Mouse (Mus musculus) limb, embryonic 11.5 days (tissue): ENCODE results near the gene Gm16181. TPM values are rescaled to one million over a fixed set of nuclear protein-coding genes. Genes with fewer than 3 reads are reported as not detected.
A peak's percentile ranks its signal among the peaks of the same experiment; 100 is the strongest.

ENCODE experiments used
- ATAC-seq: fragments of 200-750 bp; cut with Nextera tagmentation; 2 replicates; pipeline ENCODE4 v1.8.0; 2017; ENCODE audit warnings: low read depth; ENCODE audit not compliant: insufficient number of reproducible peaks, low FRiP score, low TSS enrichment
- DNase-seq: peaks from one replicate; pipeline ENCODE4 v3.0.0-alpha.2; 2015; ENCODE audit warnings: low spot score
- H3K27ac ChIP-seq: fragments of 300-500 bp; sonication (generic); replicated peaks from 2 replicates; pipeline ENCODE4 v1.5.1; 2014; ENCODE audit warnings: low read depth, mild to moderate bottlenecking, low read length
- H3K27me3 ChIP-seq: fragments of 300-500 bp; sonication (generic); 2 replicates; pipeline ENCODE4 v1.6.1; 2014; ENCODE audit warnings: mild to moderate bottlenecking, low read length, mixed read lengths; ENCODE audit not compliant: control insufficient read depth, insufficient read depth
- H3K36me3 ChIP-seq: fragments of 300-500 bp; sonication (generic); 2 replicates; pipeline ENCODE4 v1.6.1; 2014; ENCODE audit warnings: mild to moderate bottlenecking, low read length, moderate library complexity, mixed read lengths; ENCODE audit not compliant: control insufficient read depth, insufficient read depth
- H3K4me1 ChIP-seq: fragments of 300-500 bp; sonication (generic); 2 replicates; pipeline ENCODE4 v1.6.1; 2014; ENCODE audit warnings: low read length, mixed read lengths; ENCODE audit not compliant: control insufficient read depth, insufficient read depth
- H3K4me2 ChIP-seq: fragments of 300-500 bp; sonication (generic); 2 replicates; pipeline ENCODE4 v1.6.1; 2014; ENCODE audit warnings: low read depth, mild to moderate bottlenecking, moderate library complexity; ENCODE audit not compliant: severe bottlenecking
- H3K4me3 ChIP-seq: fragments of 300-500 bp; sonication (generic); 2 replicates; pipeline ENCODE4 v1.5.1; 2014; ENCODE audit warnings: low read depth, low read length
- H3K9ac ChIP-seq: fragments of 300-500 bp; sonication (generic); 2 replicates; pipeline ENCODE4 v1.6.1; 2014; ENCODE audit warnings: mild to moderate bottlenecking, low read length
- H3K9me3 ChIP-seq: fragments of 300-500 bp; sonication (generic); 2 replicates; pipeline ENCODE4 v1.6.1; 2016; ENCODE audit warnings: low read length; ENCODE audit not compliant: control insufficient read depth
- WGBS: fragments of 180-500 bp; shearing (Covaris S2); extraction: QIAGEN DNeasy Blood & Tissue Kit; methylation state at CpG from one replicate; pipeline ENCODE4 v1.1.7; 2014; 5-methylcytosine and 5-hydroxymethylcytosine counted together
- polyA plus RNA-seq: library from polyadenylated mRNA; unstranded; fragments of >200 nt; fragmentation: Nextera tagmentation; extraction: Ambion mirVana; gene quantifications from 2 replicates; pipeline ENCODE4 v1.2.1, GENCODE M21; 2014

Gm16181 gene
- polyA plus RNA-seq, 1 experiment from 2014 or later: not detected

DNA sequence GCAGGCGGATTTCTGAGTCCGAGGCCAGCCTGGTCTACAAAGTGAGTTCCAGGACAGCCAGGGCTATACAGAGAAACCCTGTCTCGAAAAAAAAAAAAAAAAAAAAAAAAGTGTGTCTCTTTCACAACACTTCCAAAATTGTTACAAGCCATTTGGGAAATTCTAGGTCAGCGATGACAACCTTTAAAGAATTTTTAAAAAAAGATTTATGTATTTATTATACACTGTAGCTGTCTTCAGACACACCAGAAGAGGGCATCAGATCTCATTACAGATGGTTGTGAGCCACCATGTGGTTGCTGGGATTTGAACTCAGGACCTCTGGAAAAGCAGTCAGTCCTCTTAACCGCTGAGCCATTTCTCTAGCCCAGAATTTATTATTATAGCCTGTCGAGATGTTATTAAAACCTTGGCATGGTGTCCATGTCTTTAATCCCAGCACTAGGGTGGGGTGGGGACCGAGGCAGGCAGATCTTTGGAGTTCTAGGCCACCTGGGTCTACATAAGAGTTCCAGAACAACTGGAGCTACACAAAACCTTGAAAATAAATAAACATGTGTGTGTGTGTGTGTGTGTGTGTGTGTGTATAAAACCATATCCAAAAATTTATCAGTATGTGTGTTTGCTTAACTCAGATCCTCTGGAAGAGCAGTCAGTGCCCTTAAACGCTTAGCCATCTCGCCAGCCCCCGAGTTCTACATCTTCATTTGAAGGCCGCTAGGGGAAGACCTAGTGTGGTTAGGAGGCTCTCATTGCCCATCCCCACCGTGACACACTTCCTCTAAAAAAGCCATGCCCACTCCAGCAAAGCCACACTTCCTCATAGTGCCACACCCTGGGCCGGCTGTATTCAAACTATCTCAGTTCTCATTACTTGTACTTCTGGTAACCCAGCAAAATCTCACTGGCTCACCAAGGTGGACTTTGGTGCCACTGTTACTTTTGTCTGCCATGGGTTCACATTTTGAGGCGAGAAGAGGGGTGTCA lies 38.2 kb downstream of the Gm16181 start:
- no peak for ATAC-seq
- H3K4me2 ChIP-seq: no peak overlapping the region
- no peak overlapping the region for H3K4me3 ChIP-seq
- no peaks in the 10 kb centered on the region for H3K9me3 ChIP-seq
- no peak overlapping the region for H3K9ac ChIP-seq
- peaks cover 7% of the 10 kb centered on the region for H3K36me3 ChIP-seq
- H3K4me1 ChIP-seq: no peaks in the 10 kb centered on the region
- WGBS: 61% methylated on average over 13 of the region's 14 CpGs
- DNase-seq: no peak
- H3K27ac ChIP-seq: no peak overlapping the region
- peaks cover 19% of the 10 kb centered on the region for H3K27me3 ChIP-seq

DNA sequence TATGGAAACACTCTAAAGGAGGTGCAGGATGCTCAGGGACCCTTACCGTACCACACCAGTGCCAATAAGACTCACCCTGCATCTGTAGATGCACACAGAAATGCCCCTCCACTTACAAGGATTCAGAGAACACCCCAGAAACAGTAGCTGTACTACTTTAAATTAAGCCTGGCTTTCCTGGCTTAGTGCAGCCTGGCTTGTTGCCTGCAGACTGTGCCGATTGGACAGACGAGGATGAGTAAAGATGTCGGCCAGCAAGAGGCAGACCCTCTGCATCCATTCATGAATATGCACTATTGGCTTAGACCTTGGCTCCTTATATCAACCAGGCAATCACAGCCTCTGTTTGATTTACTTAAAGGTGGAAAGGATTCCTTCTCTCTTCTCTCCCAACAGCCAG lies 39.0 kb downstream of the Gm16181 start:
- peaks cover 27% of the 10 kb centered on the region for H3K27me3 ChIP-seq
- no peak overlapping the region for H3K9ac ChIP-seq
- H3K27ac ChIP-seq: no peak overlapping the region
- H3K4me3 ChIP-seq: no peak overlapping the region
- DNase-seq (no peak), ATAC-seq (no peak)
- H3K4me1 ChIP-seq: no peaks in the 10 kb centered on the region
- H3K4me2 ChIP-seq: no peak overlapping the region
- H3K36me3 ChIP-seq: no peaks in the 10 kb centered on the region
- H3K9me3 ChIP-seq: no peaks in the 10 kb centered on the region
- 79% methylated on average over 4 of the region's 4 CpGs for WGBS

DNA sequence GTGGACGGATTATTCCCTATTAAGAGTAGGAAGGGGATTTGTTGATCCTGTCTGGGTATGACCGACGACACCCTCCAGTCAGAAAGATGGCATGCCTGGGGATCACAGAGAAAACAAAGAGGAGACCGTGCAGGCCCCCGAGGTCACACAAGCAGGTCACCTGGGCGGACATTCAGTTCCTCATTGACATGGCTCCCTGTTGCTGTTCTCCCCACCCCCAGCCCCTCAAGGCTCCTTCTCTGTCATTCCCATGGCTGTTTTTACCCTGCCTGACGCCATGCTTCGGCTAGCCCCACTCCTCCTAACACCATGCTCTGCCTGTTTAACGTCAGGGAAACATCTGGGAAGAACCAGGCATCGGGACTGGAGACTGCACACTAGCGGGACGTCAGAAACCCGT lies 41.0 kb downstream of the Gm16181 start:
- DNase-seq: no peak
- WGBS: 76% methylated on average over 13 of the region's 13 CpGs
- Histone ChIP-seq H3K9me3 (no peaks in the 10 kb centered on the region), H3K27ac (no peak overlapping the region), H3K4me1 (no peaks in the 10 kb centered on the region), H3K9ac (no peak overlapping the region), H3K4me3 (no peak overlapping the region; the same call in 1 of the 2 replicates), H3K36me3 (no peaks in the 10 kb centered on the region), H3K27me3 (peaks cover 31% of the 10 kb centered on the region), H3K4me2 (no peak overlapping the region)
- ATAC-seq: no peak

DNA sequence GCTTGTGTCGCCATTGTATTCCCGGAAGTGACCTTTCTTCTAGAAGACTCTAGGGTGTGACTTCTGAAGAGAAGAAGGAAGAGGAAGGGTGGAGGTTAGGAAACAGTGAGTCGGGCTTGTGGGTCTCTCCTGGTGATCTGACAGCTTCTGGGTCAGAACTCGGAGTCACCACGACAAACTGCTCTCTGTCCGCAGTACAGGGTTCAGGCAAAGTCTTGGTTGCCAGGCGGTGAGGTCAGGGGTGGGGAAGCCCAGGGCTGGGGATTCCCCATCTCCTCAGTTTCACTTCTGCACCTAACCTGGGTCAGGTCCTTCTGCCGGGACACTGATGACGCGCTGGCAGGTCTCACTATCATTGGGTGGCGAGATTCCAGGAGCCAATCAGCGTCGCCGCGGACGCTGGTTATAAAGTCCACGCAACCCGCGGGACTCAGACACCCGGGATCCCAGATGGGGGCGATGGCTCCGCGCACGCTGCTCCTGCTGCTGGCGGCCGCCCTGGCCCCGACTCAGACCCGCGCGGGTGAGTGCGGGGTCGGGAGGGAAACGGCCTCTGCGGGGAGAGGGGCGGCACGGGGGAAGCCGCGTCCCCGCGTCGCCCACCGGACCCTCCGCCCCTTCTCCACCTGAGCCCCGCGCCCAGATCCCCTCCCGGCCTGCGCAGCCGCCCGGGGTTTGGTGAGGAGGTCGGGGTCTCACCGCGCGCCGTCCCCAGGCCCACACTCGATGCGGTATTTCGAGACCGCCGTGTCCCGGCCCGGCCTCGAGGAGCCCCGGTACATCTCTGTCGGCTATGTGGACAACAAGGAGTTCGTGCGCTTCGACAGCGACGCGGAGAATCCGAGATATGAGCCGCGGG lies 42.3 kb downstream of the Gm16181 start, which contains the start of gene H2-D1:
H2-D1 (plus strand) TSS at position 67 of the 859 bp plus-strand sequence.
- Histone ChIP-seq H3K4me2 (peak within 1 kb of the TSS; percentile 95), H3K27me3 (peaks cover 31% of the 10 kb centered on the region), H3K4me3 (peak within 1 kb of the TSS; percentile 60), H3K27ac (no peak within 1 kb of the TSS), H3K4me1 (no peaks in the 10 kb centered on the region), H3K36me3 (no peaks in the 10 kb centered on the region), H3K9ac (peak within 1 kb of the TSS; percentile 47; the same call in 1 of the 2 replicates), H3K9me3 (no peaks in the 10 kb centered on the region)
- 2% methylated on average over 60 of the region's 73 CpGs for WGBS
- ATAC-seq (peak; percentile 89), DNase-seq (peak; percentile 92)

DNA sequence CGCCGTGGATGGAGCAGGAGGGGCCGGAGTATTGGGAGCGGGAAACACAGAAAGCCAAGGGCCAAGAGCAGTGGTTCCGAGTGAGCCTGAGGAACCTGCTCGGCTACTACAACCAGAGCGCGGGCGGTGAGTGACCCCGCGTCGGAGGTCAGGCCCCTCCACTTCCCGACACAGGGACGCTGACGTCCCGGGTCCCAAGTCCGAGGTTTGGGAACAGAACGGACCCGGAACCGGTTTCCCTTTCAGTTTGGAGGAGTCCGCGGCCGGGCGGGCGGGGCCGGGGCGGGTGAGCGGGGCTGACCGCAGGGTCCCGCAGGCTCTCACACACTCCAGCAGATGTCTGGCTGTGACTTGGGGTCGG lies 42.9 kb downstream of the Gm16181 start:
- Histone ChIP-seq H3K27ac (no peak overlapping the region), H3K9ac (peak overlapping the region; percentile 47; the same call in 1 of the 2 replicates), H3K4me3 (peak overlapping the region; percentile 60), H3K27me3 (peaks cover 31% of the 10 kb centered on the region), H3K36me3 (no peaks in the 10 kb centered on the region), H3K9me3 (no peaks in the 10 kb centered on the region), H3K4me1 (no peaks in the 10 kb centered on the region), H3K4me2 (peak overlapping the region; percentile 95)
- no peak for ATAC-seq
- peak; percentile 39 for DNase-seq
- under 1% methylated on average over 31 of the region's 31 CpGs for whole genome bisulfite sequencing

DNA sequence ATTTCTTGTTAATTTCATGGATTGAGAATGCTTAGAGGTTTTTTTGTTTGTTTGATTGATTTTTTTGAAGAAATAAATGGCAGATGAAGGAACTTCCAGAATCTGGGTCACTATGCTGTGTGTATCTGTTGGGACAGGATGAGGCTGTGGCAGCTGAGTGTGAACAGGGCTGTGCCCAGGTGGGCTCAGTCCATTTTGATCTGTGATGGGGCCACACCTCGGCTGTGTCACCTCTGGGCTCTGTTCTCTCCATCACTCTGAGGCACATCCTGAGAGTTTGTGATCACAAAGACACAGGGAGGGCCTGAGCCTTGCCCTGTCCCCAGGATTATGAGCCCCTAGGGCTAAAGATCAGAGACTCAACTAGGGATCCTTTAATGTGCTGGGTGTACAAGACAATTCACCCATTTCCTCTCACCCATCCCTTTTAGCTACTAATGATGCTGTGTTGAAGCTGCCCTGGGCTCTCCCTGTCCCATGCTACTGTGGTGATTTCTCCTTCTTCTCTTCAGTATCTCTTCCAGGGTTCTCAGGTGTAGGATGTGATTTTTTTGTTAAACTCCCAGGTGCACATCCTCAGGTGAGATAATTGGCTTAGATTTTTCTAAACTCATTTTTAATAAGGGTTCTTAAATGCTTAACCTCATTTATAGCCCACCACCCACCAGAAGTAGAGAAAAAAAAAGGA lies 46.9 kb downstream of the Gm16181 start:
- H3K9me3 ChIP-seq: no peaks in the 10 kb centered on the region
- 57% methylated on average over 1 of the region's 1 CpGs for WGBS

DNA sequence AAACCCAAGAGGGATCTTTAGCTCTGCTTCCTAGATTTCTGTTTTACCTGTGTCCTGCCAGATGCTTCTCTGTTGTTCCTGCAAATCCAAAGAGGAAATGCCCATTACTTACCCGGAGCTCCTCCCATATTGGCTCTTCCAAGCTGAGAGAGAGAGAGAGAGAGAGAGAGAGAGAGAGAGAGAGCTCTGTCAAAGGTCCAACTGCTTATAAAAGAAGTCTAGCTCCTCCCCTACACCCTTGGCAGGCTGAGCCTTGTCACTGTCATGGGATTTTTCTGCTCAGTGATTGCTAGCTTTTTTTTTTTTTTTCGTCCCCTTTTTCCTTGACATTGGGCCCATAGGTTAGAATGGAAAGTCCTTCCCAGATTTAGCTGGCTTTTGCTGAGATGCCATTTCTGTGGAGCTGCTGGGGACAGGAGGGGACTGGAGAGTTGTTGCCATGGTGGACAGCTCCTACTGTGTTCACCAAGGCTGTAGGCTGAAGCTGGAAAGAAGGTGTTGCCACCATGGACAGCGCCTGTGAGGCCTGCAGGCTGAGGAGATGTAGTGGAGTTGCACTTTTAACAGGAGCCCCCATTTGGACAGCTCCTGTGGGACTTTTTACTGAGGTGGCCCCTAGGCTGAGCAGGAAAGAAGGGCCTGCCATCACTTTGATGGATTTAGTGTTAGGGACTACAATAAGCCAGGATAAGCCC lies 49.2 kb downstream of the Gm16181 start:
- no peak overlapping the region for H3K9ac ChIP-seq
- no peaks in the 10 kb centered on the region for H3K9me3 ChIP-seq
- H3K27ac ChIP-seq: no peak overlapping the region
- no peak overlapping the region for H3K4me2 ChIP-seq
- DNase-seq (peak; percentile 85), ATAC-seq (no peak)
- 0 out of 2 replicates have a peak, but pooled peaks cover 4% of the 10 kb centered on the region for H3K27me3 ChIP-seq
- no peak overlapping the region for H3K4me3 ChIP-seq
- no peaks in the 10 kb centered on the region for H3K36me3 ChIP-seq
- WGBS: 21% methylated on average over 3 of the region's 3 CpGs
- no peaks in the 10 kb centered on the region for H3K4me1 ChIP-seq

More for the DNA sequence above, 46.9 kb downstream of the Gm16181 start:
- H3K27me3 ChIP-seq: peaks cover 21% of the 10 kb centered on the region
- H3K9ac ChIP-seq: no peak overlapping the region
- no peak for DNase-seq
- H3K4me3 ChIP-seq: no peak overlapping the region
- H3K4me2 ChIP-seq: no peak overlapping the region
- ATAC-seq: no peak
- no peak overlapping the region for H3K27ac ChIP-seq
- H3K4me1 ChIP-seq: no peaks in the 10 kb centered on the region
- H3K36me3 ChIP-seq: no peaks in the 10 kb centered on the region
